Mouse (Mus musculus): ENCODE results near the gene Creg1. TPM values are rescaled to one million over a fixed set of nuclear protein-coding genes. Genes with fewer than 3 reads are reported as not detected.

The Creg1 gene
- polyA plus RNA-seq, 1 experiment from 2014 or later, result 35.2 TPM

DNA sequence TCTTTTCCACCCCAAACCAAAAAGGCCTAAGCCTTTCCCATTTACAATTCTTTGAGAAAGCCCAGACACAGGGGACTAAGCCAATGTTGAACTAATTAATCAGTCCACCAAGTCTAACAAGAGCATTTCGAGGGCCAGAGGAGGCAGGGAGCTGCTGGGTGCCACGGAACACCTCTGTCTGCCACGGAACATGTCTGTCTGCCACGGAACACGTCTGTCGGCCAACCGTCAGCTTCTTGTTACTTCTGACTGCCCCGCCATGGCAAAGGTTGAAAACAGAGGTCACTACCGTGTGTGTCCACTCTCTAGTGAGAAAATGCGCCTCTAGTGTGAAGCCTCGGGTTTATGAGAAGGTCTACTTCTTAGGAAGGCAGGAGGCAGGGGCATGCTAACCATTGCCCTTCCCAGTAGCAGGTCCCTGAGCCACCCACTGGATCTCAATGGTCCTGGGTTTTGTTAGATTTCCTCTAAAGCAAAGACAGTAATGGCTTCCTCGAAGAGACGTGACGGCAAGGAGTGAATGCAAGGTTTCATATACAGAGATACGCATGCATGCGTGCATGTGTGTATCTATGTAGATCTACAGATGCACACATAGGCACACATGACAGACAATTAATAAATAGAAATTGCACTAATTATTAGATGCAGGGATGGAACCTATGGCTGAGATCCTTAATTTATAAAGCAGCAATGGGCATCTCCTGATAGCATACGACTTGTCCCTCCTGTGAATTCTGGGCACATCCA, 27.1 kb downstream of the Creg1 start:
- Histone ChIP-seq H3K4me2 (replicated peaks) (no peak overlapping the region), H3K27ac (no peak overlapping the region), H3K9ac (no peak overlapping the region), H3K27me3 (ENCODE audit: control insufficient read depth, insufficient read depth, low read length) (peaks cover 13% of the 10 kb centered on the region), H3K36me3 (replicated peaks; ENCODE audit: control insufficient read depth, insufficient read depth) (no peaks in the 10 kb centered on the region), H3K9me3 (ENCODE audit: control insufficient read depth, low read length) (no peaks in the 10 kb centered on the region), H3K4me1 (replicated peaks; ENCODE audit: control insufficient read depth, insufficient read depth, low read length) (peaks cover 10% of the 10 kb centered on the region; the same call in 1 of the 2 replicates), H3K4me3 (replicated peaks; ENCODE audit: low read length) (no peak overlapping the region)
- ATAC-seq (ENCODE audit: low FRiP score) (no peak), DNase-seq (ENCODE audit: low spot score) (no peak)
- WGBS, result 95% methylated on average over 17 of the region's 17 CpGs

DNA sequence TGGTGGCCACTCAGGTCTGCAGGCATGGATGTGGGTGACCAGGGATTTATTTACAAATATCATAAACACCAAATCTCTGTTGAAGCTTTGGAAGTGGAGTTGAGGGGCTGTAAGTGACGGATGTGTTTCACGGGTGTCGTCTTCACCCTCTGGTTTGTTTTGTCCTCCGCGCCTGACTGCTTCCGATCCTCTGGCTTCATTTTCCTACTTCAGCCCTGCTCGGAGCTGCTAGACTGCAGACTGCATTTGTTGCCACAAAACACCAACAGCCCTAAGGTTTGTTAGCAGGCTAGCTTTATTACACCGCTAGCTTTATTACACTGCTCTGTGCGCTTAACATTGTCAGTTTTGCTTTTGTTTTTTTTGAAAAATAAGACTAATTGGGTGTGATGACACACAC, 27.9 kb downstream of the Creg1 start:
- Histone ChIP-seq H3K9me3 (ENCODE audit: control insufficient read depth, low read length) (no peaks in the 10 kb centered on the region), H3K4me1 (replicated peaks; ENCODE audit: control insufficient read depth, insufficient read depth, low read length) (peaks cover 2% of the 10 kb centered on the region; the same call in 1 of the 2 replicates), H3K9ac (no peak overlapping the region), H3K27me3 (ENCODE audit: control insufficient read depth, insufficient read depth, low read length) (peaks cover 13% of the 10 kb centered on the region), H3K4me2 (replicated peaks) (no peak overlapping the region), H3K27ac (no peak overlapping the region), H3K4me3 (replicated peaks; ENCODE audit: low read length) (no peak overlapping the region), H3K36me3 (replicated peaks; ENCODE audit: control insufficient read depth, insufficient read depth) (no peaks in the 10 kb centered on the region)
- ATAC-seq (ENCODE audit: low FRiP score) (no peak), DNase-seq (ENCODE audit: low spot score) (no peak)
- 84% methylated on average over 9 of the region's 9 CpGs for WGBS

DNA sequence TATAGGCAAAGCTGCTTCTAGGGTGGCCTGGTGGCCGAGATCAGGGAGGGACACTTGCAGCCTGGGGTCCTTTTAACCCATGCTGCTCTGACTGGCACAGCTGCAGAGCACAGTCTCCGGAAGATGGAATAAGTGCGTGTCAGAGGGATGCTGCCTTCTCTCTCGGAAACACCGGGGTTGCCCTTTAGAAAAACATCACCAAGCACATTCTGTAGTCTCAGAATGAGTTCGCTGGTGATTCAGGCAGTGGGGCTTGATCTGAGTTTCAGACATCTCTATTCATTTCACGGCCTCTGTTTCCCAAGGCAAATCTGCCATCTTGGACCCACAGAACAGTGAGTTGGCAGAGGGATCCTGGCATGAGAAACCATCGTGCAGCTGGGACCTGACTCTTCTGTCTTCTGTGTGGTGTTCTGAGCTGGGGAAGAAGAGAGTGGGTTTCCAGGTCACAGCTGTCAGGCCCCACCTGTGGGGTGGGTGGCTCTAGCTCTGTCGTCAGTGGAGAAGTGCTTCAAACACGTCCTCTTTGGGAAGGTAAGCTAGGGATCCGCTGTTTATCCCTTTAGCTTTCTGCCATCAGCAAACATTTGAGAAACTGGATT, 38.3 kb downstream of the Creg1 start:
- DNase-seq (ENCODE audit: low spot score) (no peak), ATAC-seq (ENCODE audit: low FRiP score) (no peak)
- H3K4me2 ChIP-seq (replicated peaks), result no peak overlapping the region
- no peak overlapping the region for H3K9ac ChIP-seq
- H3K4me3 ChIP-seq (replicated peaks; ENCODE audit: low read length), result no peak overlapping the region
- H3K27me3 ChIP-seq (ENCODE audit: control insufficient read depth, insufficient read depth, low read length), result no peaks in the 10 kb centered on the region
- H3K4me1 ChIP-seq (replicated peaks; ENCODE audit: control insufficient read depth, insufficient read depth, low read length), result no peaks in the 10 kb centered on the region
- H3K9me3 ChIP-seq (ENCODE audit: control insufficient read depth, low read length), result no peaks in the 10 kb centered on the region
- no peaks in the 10 kb centered on the region for H3K36me3 ChIP-seq (replicated peaks; ENCODE audit: control insufficient read depth, insufficient read depth)
- WGBS, result 79% methylated on average over 11 of the region's 11 CpGs
- no peak overlapping the region for H3K27ac ChIP-seq

- Histone ChIP-seq H3K9me3 (ENCODE audit: control insufficient read depth, low read length) (no peaks in the 10 kb centered on the region), H3K4me3 (replicated peaks; ENCODE audit: low read length) (no peak overlapping the region), H3K4me1 (replicated peaks; ENCODE audit: control insufficient read depth, insufficient read depth, low read length) (no peaks in the 10 kb centered on the region), H3K27me3 (ENCODE audit: control insufficient read depth, insufficient read depth, low read length) (no peaks in the 10 kb centered on the region), H3K36me3 (replicated peaks; ENCODE audit: control insufficient read depth, insufficient read depth) (no peaks in the 10 kb centered on the region), H3K27ac (no peak overlapping the region), H3K9ac (no peak overlapping the region), H3K4me2 (replicated peaks) (no peak overlapping the region)
- no peak for ATAC-seq (ENCODE audit: low FRiP score)
- 81% methylated on average over 5 of the region's 5 CpGs for WGBS
- DNase-seq (ENCODE audit: low spot score), result no peak
Observed at GRCm38 (mm10) chr1:165803107-165803506, 39.6 kb downstream of the Creg1 start.

DNA sequence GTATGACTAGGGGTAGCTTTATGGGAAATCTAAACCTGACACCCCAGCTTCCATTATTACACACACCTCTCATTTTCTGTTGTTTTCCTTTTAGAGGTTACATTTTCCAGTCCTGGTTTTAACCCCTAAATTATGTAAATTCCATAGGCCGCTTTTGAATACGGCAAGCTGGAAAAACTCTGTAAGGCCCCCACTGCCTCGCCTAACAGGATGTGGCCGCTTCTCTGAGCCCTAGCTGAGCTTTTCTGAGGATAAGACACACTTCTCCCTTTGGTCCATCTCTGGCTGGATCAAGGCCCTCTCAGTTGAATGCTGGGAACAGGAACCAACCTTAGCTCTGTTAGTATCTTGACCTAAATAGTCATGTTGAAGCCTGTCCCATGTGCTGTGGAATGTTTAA, 40.6 kb downstream of the Creg1 start:
- Histone ChIP-seq H3K4me1 (replicated peaks; ENCODE audit: control insufficient read depth, insufficient read depth, low read length) (no peaks in the 10 kb centered on the region), H3K4me2 (replicated peaks) (no peak overlapping the region), H3K9ac (no peak overlapping the region), H3K9me3 (ENCODE audit: control insufficient read depth, low read length) (no peaks in the 10 kb centered on the region), H3K27me3 (ENCODE audit: control insufficient read depth, insufficient read depth, low read length) (no peaks in the 10 kb centered on the region), H3K4me3 (replicated peaks; ENCODE audit: low read length) (no peak overlapping the region), H3K27ac (no peak overlapping the region), H3K36me3 (replicated peaks; ENCODE audit: control insufficient read depth, insufficient read depth) (no peaks in the 10 kb centered on the region)
- 91% methylated on average over 4 of the region's 4 CpGs for WGBS
- DNase-seq (ENCODE audit: low spot score) (no peak), ATAC-seq (ENCODE audit: low FRiP score) (no peak)

- H3K36me3 ChIP-seq (replicated peaks; ENCODE audit: control insufficient read depth, insufficient read depth), result no peaks in the 10 kb centered on the region
- WGBS, result 69% methylated on average over 2 of the region's 2 CpGs
- H3K27me3 ChIP-seq (ENCODE audit: control insufficient read depth, insufficient read depth, low read length), result peaks cover 17% of the 10 kb centered on the region; the same call in 1 of the 2 replicates
- H3K9me3 ChIP-seq (ENCODE audit: control insufficient read depth, low read length), result no peaks in the 10 kb centered on the region
- no peak overlapping the region for H3K4me2 ChIP-seq (replicated peaks)
- H3K9ac ChIP-seq, result no peak overlapping the region
- peaks cover 14% of the 10 kb centered on the region for H3K4me1 ChIP-seq (replicated peaks; ENCODE audit: control insufficient read depth, insufficient read depth, low read length)
- ATAC-seq (ENCODE audit: low FRiP score), result no peak
- no peak overlapping the region for H3K4me3 ChIP-seq (replicated peaks; ENCODE audit: low read length)
- no peak overlapping the region for H3K27ac ChIP-seq
- no peak for DNase-seq (ENCODE audit: low spot score)
Observed at GRCm38 (mm10) chr1:165810633-165811032, 47.1 kb downstream of the Creg1 start.

- no peak overlapping the region for H3K4me3 ChIP-seq (replicated peaks; ENCODE audit: low read length)
- no peak for DNase-seq (ENCODE audit: low spot score)
- H3K27ac ChIP-seq, result no peak overlapping the region
- H3K36me3 ChIP-seq (replicated peaks; ENCODE audit: control insufficient read depth, insufficient read depth), result no peaks in the 10 kb centered on the region
- no peak overlapping the region for H3K4me2 ChIP-seq (replicated peaks)
- no peaks in the 10 kb centered on the region for H3K9me3 ChIP-seq (ENCODE audit: control insufficient read depth, low read length)
- WGBS, result 93% methylated on average over 5 of the region's 5 CpGs
- H3K27me3 ChIP-seq (ENCODE audit: control insufficient read depth, insufficient read depth, low read length), result peaks cover 17% of the 10 kb centered on the region; the same call in 1 of the 2 replicates
- peaks cover 14% of the 10 kb centered on the region for H3K4me1 ChIP-seq (replicated peaks; ENCODE audit: control insufficient read depth, insufficient read depth, low read length)
- no peak for ATAC-seq (ENCODE audit: low FRiP score)
- no peak overlapping the region for H3K9ac ChIP-seq
Observed at GRCm38 (mm10) chr1:165811170-165811569, 47.6 kb downstream of the Creg1 start.

DNA sequence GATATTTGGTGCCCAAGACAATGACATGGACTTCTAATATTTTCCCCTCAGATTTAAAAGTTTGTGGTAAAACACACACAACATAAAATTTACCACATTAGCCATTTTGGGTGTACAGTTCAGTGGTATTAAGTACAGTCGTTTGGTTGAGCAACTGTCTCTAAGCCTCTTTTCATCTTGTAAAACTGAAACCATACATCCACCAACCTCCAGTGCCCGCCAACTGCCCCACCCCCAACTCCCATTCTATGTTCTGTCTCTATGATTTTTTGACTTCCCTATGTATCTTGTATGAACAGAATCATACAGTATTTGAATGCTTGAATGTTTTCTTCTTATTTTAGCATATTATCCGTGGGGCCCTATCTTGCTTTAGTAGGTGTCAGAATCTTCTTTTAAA, 49.2 kb downstream of the Creg1 start:
- peaks cover 14% of the 10 kb centered on the region for H3K4me1 ChIP-seq (replicated peaks; ENCODE audit: control insufficient read depth, insufficient read depth, low read length)
- no peak overlapping the region for H3K27ac ChIP-seq
- no peaks in the 10 kb centered on the region for H3K36me3 ChIP-seq (replicated peaks; ENCODE audit: control insufficient read depth, insufficient read depth)
- no peak overlapping the region for H3K4me3 ChIP-seq (replicated peaks; ENCODE audit: low read length)
- H3K9ac ChIP-seq, result no peak overlapping the region
- H3K4me2 ChIP-seq (replicated peaks), result no peak overlapping the region
- 82% methylated on average over 3 of the region's 3 CpGs for WGBS
- H3K9me3 ChIP-seq (ENCODE audit: control insufficient read depth, low read length), result no peaks in the 10 kb centered on the region
- no peak for DNase-seq (ENCODE audit: low spot score)
- no peak for ATAC-seq (ENCODE audit: low FRiP score)
- peaks cover 27% of the 10 kb centered on the region for H3K27me3 ChIP-seq (ENCODE audit: control insufficient read depth, insufficient read depth, low read length)

DNA sequence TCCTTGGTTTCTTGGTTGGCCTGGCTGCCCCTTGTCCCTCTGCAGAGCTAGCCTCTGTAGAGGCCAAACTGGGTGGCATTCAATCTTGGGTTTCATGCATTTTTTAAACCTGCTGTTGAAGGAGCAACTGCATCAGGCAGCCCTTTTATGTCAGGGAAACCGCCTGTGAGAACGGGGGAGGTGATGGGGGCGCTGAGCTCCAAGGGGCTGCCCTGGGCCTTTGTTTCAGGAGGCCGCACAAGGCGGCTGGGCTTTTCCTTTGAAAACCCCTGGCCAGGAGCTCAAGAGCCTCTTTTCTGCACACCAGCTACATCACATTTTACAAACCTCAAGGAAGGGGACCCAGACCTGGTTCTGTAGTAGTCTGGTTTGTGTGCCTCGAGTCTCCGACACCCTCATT, 50.6 kb downstream of the Creg1 start:
- WGBS, result 8% methylated on average over 7 of the region's 7 CpGs
- DNase-seq (ENCODE audit: low spot score) (peak; percentile 42), ATAC-seq (ENCODE audit: low FRiP score) (no peak; the same call in 1 of the 2 replicates)
- H3K27me3 ChIP-seq (ENCODE audit: control insufficient read depth, insufficient read depth, low read length), result peaks cover 29% of the 10 kb centered on the region
- peak overlapping the region; percentile 10; the same call in 1 of the 2 replicates for H3K4me2 ChIP-seq (replicated peaks)
- no peak overlapping the region for H3K4me3 ChIP-seq (replicated peaks; ENCODE audit: low read length)
- no peaks in the 10 kb centered on the region for H3K36me3 ChIP-seq (replicated peaks; ENCODE audit: control insufficient read depth, insufficient read depth)
- H3K9ac ChIP-seq, result no peak overlapping the region
- no peaks in the 10 kb centered on the region for H3K9me3 ChIP-seq (ENCODE audit: control insufficient read depth, low read length)
- peaks cover 14% of the 10 kb centered on the region for H3K4me1 ChIP-seq (replicated peaks; ENCODE audit: control insufficient read depth, insufficient read depth, low read length)
- H3K27ac ChIP-seq, result 0 out of 2 replicates have a peak overlapping the region, but pooled peaks have one; percentile 38

Measured in hindbrain, embryonic 14.5 days (tissue).